Mouse (Mus musculus): ENCODE measurements around the gene Eif5. TPM values are rescaled to one million over a fixed set of nuclear protein-coding genes. Genes with fewer than 3 reads are reported as not detected.
"Not testable (repeated sequence)": the region's sequence is repeated elsewhere in the genome, so short reads cannot be mapped to it uniquely, and the experiment has no call there.

Eif5 gene
- 389 and 441 TPM in 2 replicates for polyA plus RNA-seq (2015; fragmentation: Nextera tagmentation; extraction: Ambion mirVana)

GRCm38 (mm10) chr12:111537796-111538291, at the start of gene Eif5:
Gene Eif5 (plus strand): TSS chr12:111538016.
- H3K4me2 ChIP-seq = peak within 1 kb of the TSS; percentile 93
- WGBS = under 1% methylated on average over 46 of the region's 47 CpGs
- ATAC-seq (ENCODE audit: extremely low read depth, insufficient number of reproducible peaks, low FRiP score, low TSS enrichment) = peak; percentile 98
- no peaks in the 10 kb centered on the region for H3K9me3 ChIP-seq
- H3K36me3 ChIP-seq = peaks cover 40% of the 10 kb centered on the region
- H3K4me1 ChIP-seq = peaks cover 56% of the 10 kb centered on the region
- H3K27me3 ChIP-seq (replicated peaks) = no peaks in the 10 kb centered on the region
- peak within 1 kb of the TSS; percentile 99 for H3K9ac ChIP-seq
- H3K4me3 ChIP-seq = peak within 1 kb of the TSS; percentile 82
- H3K27ac ChIP-seq (replicated peaks) = peak within 1 kb of the TSS; percentile 98

DNA sequence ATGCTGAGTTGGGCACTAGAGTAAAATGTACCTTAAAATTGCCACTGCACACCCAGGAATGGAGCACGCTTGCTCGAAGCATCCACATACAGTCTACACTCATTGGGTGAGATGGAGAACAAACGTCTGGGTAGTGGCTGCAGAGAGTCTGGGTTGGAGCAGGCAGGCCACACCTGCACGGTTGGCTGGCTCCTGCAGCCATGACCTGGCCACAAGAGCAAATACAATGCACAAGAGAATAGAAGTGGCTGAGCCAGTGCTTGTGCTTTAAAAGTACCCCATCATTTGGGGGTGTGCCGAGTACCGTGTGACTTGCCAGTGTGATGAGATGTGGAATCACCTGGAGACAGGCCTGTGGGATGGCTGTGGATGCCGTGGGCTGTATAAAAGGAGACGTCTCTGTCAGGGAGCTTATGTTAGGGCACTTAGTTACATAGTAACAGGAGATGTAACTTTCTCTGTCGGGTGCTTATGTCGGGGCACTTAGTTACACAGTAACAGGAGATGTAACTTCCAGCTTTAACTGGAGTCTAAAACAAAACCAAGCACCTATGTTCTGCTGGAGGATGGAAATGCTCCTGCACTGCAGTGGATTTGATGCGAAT, 48.5 kb upstream of the Eif5 start:
- no peak for ATAC-seq (ENCODE audit: extremely low read depth, insufficient number of reproducible peaks, low FRiP score, low TSS enrichment)
- peaks cover 69% of the 10 kb centered on the region for H3K27me3 ChIP-seq (replicated peaks)
- H3K4me1 ChIP-seq = peaks cover 17% of the 10 kb centered on the region

DNA sequence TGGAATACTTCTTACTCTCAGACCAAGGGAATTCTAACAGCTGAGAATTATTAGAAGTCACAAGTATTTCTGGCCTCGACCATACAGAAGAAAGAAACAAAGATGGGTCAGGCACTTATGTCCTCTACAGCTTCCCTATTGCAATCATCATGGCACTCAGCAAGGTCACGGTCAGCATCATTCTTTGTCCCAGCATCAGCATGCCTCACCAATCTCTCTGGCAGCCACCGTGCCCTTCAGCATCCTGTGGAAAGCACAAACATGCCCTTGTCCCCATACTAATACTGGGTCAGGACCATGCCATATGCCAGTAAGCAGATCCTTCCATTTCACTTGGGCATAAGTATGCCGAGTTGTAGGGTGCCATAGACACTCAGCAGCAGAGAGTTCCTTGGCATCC, 42.9 kb upstream of the Eif5 start:
- 51% methylated on average over 4 of the region's 4 CpGs for WGBS
- H3K4me3 ChIP-seq = no peak overlapping the region
- no peak for ATAC-seq (ENCODE audit: extremely low read depth, insufficient number of reproducible peaks, low FRiP score, low TSS enrichment)
- H3K9ac ChIP-seq = no peak overlapping the region
- H3K27me3 ChIP-seq (replicated peaks) = peaks cover 25% of the 10 kb centered on the region
- H3K4me2 ChIP-seq = no peak overlapping the region
- H3K36me3 ChIP-seq = no peaks in the 10 kb centered on the region
- H3K4me1 ChIP-seq = no peaks in the 10 kb centered on the region
- H3K27ac ChIP-seq (replicated peaks) = no peak overlapping the region
- H3K9me3 ChIP-seq = no peaks in the 10 kb centered on the region

More for the DNA sequence above, 48.5 kb upstream of the Eif5 start:
- Histone ChIP-seq H3K9ac (no peak overlapping the region), H3K9me3 (no peaks in the 10 kb centered on the region), H3K4me2 (no peak overlapping the region), H3K36me3 (no peaks in the 10 kb centered on the region), H3K4me3 (no peak overlapping the region), H3K27ac (replicated peaks) (no peak overlapping the region)
- WGBS = 70% methylated on average over 11 of the region's 11 CpGs

DNA sequence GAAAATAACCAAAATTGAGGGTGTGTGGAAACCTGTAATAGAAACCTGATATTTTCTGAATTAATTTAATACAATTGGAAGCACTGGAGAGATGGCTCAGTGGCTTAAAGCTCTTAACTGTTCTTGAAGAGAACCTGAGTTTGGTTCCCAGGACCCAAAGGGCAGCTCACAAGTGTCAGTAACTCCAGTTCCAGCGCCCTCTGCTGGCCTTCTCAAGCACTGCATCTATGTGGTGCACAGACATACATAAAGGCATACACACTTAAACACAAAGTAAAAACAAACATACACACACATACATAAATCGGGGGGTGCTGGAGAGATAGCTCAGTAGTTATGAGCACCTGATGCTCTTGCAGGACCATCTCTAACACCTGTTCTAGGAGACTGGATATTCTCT, 40.7 kb upstream of the Eif5 start:
- Histone ChIP-seq H3K4me3 (no peak overlapping the region), H3K9me3 (no peaks in the 10 kb centered on the region), H3K4me2 (no peak overlapping the region), H3K27ac (replicated peaks) (no peak overlapping the region), H3K27me3 (replicated peaks) (peaks cover 12% of the 10 kb centered on the region; the same call in 1 of the 2 replicates), H3K9ac (no peak overlapping the region), H3K36me3 (no peaks in the 10 kb centered on the region), H3K4me1 (no peaks in the 10 kb centered on the region)
- whole genome bisulfite sequencing = 49% methylated on average over 2 of the region's 2 CpGs
- no peak for ATAC-seq (ENCODE audit: extremely low read depth, insufficient number of reproducible peaks, low FRiP score, low TSS enrichment)

- Histone ChIP-seq H3K4me2 (no peak overlapping the region), H3K4me1 (0 out of 2 replicates have a peak, but pooled peaks cover 1% of the 10 kb centered on the region), H3K27ac (replicated peaks) (no peak overlapping the region), H3K4me3 (no peak overlapping the region), H3K36me3 (no peaks in the 10 kb centered on the region), H3K9me3 (no peaks in the 10 kb centered on the region), H3K9ac (no peak overlapping the region), H3K27me3 (replicated peaks) (peaks cover 25% of the 10 kb centered on the region)
- 59% methylated on average over 5 of the region's 5 CpGs for WGBS
- ATAC-seq (ENCODE audit: extremely low read depth, insufficient number of reproducible peaks, low FRiP score, low TSS enrichment) = no peak
These were observed 38.2 kb upstream of the Eif5 start for GRCm38 (mm10) chr12:111499617-111500016.

GRCm38 (mm10) chr12:111500725-111501124, 37.1 kb upstream of the Eif5 start:
- Histone ChIP-seq H3K36me3 (no peaks in the 10 kb centered on the region), H3K4me2 (no peak overlapping the region), H3K27me3 (replicated peaks) (peaks cover 23% of the 10 kb centered on the region), H3K9me3 (no peaks in the 10 kb centered on the region), H3K27ac (replicated peaks) (no peak overlapping the region), H3K9ac (no peak overlapping the region), H3K4me3 (no peak overlapping the region), H3K4me1 (0 out of 2 replicates have a peak, but pooled peaks cover 4% of the 10 kb centered on the region)
- ATAC-seq (ENCODE audit: extremely low read depth, insufficient number of reproducible peaks, low FRiP score, low TSS enrichment) = no peak
- WGBS = 30% methylated on average over 5 of the region's 5 CpGs

DNA sequence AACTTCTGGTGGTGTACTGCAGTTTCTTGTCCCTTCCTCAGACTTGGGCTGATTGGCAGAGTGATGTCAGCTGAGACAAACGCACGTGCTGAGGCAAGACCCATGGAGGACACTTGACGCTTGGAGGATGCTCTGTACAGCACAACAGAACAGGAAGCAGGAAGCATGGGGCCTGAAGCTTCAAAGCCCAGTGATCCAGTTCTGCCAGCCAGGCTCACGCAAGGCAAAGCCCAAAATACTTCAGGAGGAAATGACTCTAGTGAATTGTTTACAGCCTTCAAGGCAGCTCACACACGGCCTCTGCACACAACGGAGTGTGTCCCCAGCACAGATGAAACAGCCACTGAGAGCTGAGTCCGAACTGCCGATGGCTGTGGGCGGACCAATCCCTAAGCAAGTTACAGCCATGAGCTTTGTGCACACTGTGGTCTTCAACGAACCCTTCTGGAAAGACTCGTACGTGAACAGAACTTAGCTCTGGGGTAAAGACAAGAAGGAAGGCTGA, 34.7 kb upstream of the Eif5 start:
- Histone ChIP-seq H3K27ac (replicated peaks) (no peak overlapping the region), H3K4me3 (no peak overlapping the region), H3K9ac (no peak overlapping the region), H3K27me3 (replicated peaks) (peaks cover 22% of the 10 kb centered on the region), H3K4me2 (no peak overlapping the region), H3K4me1 (0 out of 2 replicates have a peak, but pooled peaks cover 4% of the 10 kb centered on the region), H3K36me3 (no peaks in the 10 kb centered on the region), H3K9me3 (no peaks in the 10 kb centered on the region)
- 72% methylated on average over 12 of the region's 12 CpGs for WGBS
- ATAC-seq (ENCODE audit: extremely low read depth, insufficient number of reproducible peaks, low FRiP score, low TSS enrichment) = no peak

DNA sequence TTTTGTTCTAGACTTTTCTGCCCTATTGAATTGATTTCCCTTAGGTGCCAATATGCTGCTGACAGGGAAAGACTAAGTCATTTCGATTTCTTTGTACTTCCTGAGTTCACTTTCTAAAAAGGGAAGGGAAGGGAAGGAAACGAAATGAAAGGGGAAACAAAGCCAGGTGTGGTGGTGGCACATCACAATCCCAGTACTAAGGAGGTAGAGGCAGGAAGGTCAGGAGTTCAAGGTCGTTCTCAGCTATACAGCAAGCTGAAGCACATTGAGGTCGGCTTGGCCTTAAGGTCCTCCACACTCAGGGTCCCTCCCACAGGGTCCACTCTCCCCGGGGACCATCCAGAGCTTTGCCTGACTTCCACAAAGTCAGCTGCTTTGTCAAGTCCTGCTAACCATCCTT, 34.2 kb upstream of the Eif5 start:
- no peaks in the 10 kb centered on the region for H3K36me3 ChIP-seq

GRCm38 (mm10) chr12:111504904-111505303, 32.9 kb upstream of the Eif5 start:
- Histone ChIP-seq H3K4me3 (no peak overlapping the region), H3K9me3 (no peaks in the 10 kb centered on the region), H3K9ac (no peak overlapping the region), H3K4me1 (0 out of 2 replicates have a peak, but pooled peaks cover 4% of the 10 kb centered on the region), H3K36me3 (no peaks in the 10 kb centered on the region), H3K27ac (replicated peaks) (no peak overlapping the region), H3K4me2 (peak overlapping the region; percentile 37), H3K27me3 (replicated peaks) (peaks cover 20% of the 10 kb centered on the region)
- ATAC-seq (ENCODE audit: extremely low read depth, insufficient number of reproducible peaks, low FRiP score, low TSS enrichment) = no peak
- 3% methylated on average over 12 of the region's 12 CpGs for WGBS

More for the DNA sequence above, 34.2 kb upstream of the Eif5 start:
- Histone ChIP-seq H3K9ac (no peak overlapping the region), H3K4me3 (no peak overlapping the region), H3K27me3 (replicated peaks) (peaks cover 22% of the 10 kb centered on the region), H3K4me1 (0 out of 2 replicates have a peak, but pooled peaks cover 4% of the 10 kb centered on the region), H3K4me2 (no peak overlapping the region), H3K27ac (replicated peaks) (no peak overlapping the region), H3K9me3 (no peaks in the 10 kb centered on the region)
- no peak for ATAC-seq (ENCODE audit: extremely low read depth, insufficient number of reproducible peaks, low FRiP score, low TSS enrichment)
- 62% methylated on average over 5 of the region's 5 CpGs for WGBS

DNA sequence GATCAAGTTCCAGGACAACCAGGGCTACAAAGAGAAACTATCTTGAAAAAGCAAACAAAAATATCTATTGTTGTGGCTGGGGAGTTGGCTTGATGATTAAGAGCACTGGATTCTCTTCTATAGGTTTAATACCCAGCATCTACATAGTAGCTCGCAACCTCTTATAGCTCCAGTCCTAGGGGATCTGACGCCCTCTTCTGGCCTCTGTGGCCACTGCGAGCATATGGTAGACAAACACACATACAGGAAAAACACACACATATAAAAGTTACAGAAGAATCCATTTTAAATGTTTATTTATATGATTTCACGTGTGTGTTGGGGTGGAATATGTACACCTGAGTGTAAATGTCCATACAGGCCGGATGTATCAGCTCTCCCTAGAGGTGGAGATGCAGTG, 30.8 kb upstream of the Eif5 start:
- Histone ChIP-seq H3K4me3 (no peak overlapping the region), H3K4me2 (no peak overlapping the region), H3K9ac (no peak overlapping the region), H3K36me3 (no peaks in the 10 kb centered on the region), H3K4me1 (0 out of 2 replicates have a peak, but pooled peaks cover 4% of the 10 kb centered on the region), H3K9me3 (no peaks in the 10 kb centered on the region), H3K27me3 (replicated peaks) (peaks cover 20% of the 10 kb centered on the region), H3K27ac (replicated peaks) (no peak overlapping the region)
- no peak for ATAC-seq (ENCODE audit: extremely low read depth, insufficient number of reproducible peaks, low FRiP score, low TSS enrichment)
- 51% methylated on average over 5 of the region's 5 CpGs for WGBS

DNA sequence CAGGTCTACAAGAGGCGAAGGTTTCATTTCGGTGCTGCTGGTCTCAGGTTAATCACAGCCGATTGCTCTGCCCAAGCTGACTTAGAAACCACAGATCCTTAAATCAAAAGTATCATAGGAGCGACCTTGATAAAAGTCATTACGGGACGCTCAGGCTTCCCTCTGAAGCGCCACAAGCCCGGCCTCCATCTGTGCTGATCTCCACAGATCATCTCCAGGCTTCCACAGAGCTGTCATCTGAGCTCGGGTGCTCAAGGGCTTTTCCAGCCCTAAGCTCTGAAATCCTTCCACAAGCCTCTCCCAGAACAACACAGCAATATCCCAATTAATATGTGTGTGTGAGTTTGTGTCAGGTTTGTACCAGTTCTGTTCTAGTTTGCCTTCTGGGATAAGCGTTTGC, 29.9 kb upstream of the Eif5 start:
- Histone ChIP-seq H3K36me3 (no peaks in the 10 kb centered on the region), H3K27me3 (replicated peaks) (peaks cover 20% of the 10 kb centered on the region), H3K9ac (no peak overlapping the region), H3K27ac (replicated peaks) (no peak overlapping the region), H3K4me2 (no peak overlapping the region), H3K9me3 (no peaks in the 10 kb centered on the region), H3K4me1 (0 out of 2 replicates have a peak, but pooled peaks cover 4% of the 10 kb centered on the region), H3K4me3 (no peak overlapping the region)
- WGBS = 83% methylated on average over 10 of the region's 10 CpGs
- ATAC-seq (ENCODE audit: extremely low read depth, insufficient number of reproducible peaks, low FRiP score, low TSS enrichment) = no peak

DNA sequence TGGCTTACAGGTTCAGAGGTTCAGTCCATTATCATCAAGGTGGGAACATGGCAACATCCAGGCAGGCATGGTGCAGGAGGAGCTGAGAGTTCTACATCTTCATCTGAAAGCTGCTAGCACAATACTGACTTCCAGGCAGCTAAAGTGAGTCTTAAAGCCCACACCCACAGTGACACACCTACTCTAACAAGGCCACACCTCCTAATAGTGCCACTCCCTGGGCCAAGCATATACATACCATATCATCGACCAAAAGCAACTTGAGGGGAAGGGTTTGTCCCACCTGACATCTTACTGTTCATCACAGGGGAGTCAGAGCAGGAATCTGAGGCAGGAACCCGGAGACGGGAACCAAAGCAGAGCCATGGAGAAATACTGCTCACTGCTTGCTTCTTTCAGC, 29.4 kb upstream of the Eif5 start:
- not testable (repeated sequence) for H3K9ac ChIP-seq; H3K4me3 ChIP-seq; H3K27ac ChIP-seq (replicated peaks); H3K4me1 ChIP-seq; H3K36me3 ChIP-seq; H3K9me3 ChIP-seq; ATAC-seq (ENCODE audit: extremely low read depth, insufficient number of reproducible peaks, low FRiP score, low TSS enrichment); H3K4me2 ChIP-seq
- 65% methylated on average over 3 of the region's 3 CpGs for WGBS
- peaks cover 17% of the 10 kb centered on the region for H3K27me3 ChIP-seq (replicated peaks)

Data from heart, embryonic 13.5 days (tissue).